Mouse (Mus musculus): Measurements from ENCODE around the gene Cnnm2.

- TF ChIP-seq CTCF (IDR thresholded peaks at IDR 0.05; ENCODE audit: extremely low read depth, insufficient read depth, low read length) (no peak), POLR2A (IDR thresholded peaks at IDR 0.05; ENCODE audit: extremely low read depth, insufficient read depth, low read length) (no peak)
Observed at GRCm38 (mm10) chr19:46756221-46756620, 5.2 kb upstream of the Cnnm2 start.

All from cortical plate, adult 2 months (tissue).